Mouse (Mus musculus): ENCODE results near the gene Pigp.

GRCm38 (mm10) chr16:94311931-94312330, 59.7 kb downstream of the Pigp start:
- TF ChIP-seq CTCF (conservative IDR thresholded peaks at IDR 0.05 in 1 of 2, IDR thresholded peaks at IDR 0.05 in 1 of 2; ENCODE audit: low read depth in 2 of 2, low read length in 2 of 2) (no peak), POLR2A (IDR thresholded peaks at IDR 0.05; ENCODE audit: low read depth, low read length) (no peak)

Data from CH12.LX (cell line).